Mouse (Mus musculus): ENCODE measurements around the gene Olfr316. TPM values are rescaled to one million over a fixed set of nuclear protein-coding genes. Genes with fewer than 3 reads are reported as not detected.
"Not testable (repeated sequence)": the region's sequence is repeated elsewhere in the genome, so short reads cannot be mapped to it uniquely, and the experiment has no call there.

Olfr316 gene
- total RNA-seq (2021): under 1 TPM; 0.45 to 0.48 TPM

DNA sequence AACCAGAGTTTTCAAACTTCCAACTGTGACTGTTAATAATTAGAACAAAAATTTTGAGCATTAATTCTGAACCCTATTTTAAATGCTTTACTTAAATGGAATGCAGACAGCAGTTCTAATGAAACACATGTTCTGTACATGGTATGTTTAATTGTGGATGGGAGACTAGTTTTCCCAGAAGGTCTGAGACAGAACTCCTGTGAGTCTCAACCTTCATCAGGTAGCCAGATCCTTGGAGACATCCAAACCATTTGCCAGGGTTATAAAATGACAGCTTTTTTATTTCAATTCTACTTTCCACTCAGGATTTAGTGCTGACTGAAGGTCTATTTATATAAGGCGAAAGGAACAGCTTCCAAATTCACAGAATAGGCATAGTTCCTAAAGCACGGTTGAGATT, at the start of gene Olfr316:
Gene Olfr316, plus strand, starts transcription at position 301 of the 400 bp plus-strand sequence.
- no peak for DNase-seq

- DNase-seq: no peak
These were observed 43.4 kb upstream of the Olfr316 start for GRCm38 (mm10) chr11:58709086-58709485.

GRCm38 (mm10) chr11:58717723-58718122, 34.8 kb upstream of the Olfr316 start:
- DNase-seq: not testable (repeated sequence)

- DNase-seq: no peak
These were observed 32.8 kb upstream of the Olfr316 start for GRCm38 (mm10) chr11:58719701-58720100.

GRCm38 (mm10) chr11:58723914-58724313, 28.6 kb upstream of the Olfr316 start, which contains the start of gene Olfr318:
Gene Olfr318, minus strand, starts transcription at chr11:58724014.
- DNase-seq: no peak

- not testable (repeated sequence) for DNase-seq
These were observed 24.5 kb upstream of the Olfr316 start for GRCm38 (mm10) chr11:58727896-58728650.

DNA sequence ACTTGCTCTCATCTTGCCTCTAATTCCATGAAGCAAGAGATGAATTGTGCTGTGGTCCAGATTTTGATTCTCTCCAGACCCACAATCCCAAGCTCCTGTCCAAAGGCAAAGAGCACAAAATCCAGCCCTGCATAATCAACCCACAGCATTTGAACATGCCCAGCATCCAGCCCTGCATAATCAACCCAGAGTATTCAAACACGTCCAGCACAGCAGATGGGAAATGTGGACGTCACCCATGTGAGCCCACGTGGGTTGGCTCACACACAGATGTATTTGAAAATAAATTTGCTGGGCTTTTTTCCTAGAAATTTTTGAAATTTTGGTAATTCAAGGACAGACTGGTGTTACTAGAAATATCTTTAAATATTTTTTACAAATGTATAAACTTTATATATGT, 19.2 kb upstream of the Olfr316 start:
- peak; percentile 27 to 37 for DNase-seq

DNA sequence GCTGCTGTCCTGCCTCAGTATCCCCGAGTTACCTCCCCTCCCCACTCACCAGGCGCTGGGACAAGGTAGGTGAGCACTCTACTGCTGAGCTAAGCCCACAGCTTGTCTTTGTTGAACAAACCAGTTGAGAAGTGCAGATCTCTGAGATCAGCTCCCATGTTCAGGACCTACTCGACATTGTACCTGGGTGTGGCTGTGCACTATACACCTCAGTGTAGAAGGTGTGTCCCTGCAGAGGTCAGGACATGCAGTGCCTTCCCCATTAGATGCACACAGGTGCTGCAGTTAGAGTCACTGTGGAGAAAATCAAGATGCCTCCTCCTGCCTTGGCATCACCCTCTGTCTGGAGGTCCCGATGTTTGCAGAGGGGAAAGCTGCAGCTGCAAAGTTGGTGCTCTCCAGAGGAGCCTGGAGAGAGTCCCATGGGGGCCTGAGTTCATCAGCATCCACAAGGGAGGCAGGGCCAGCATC, 13.7 kb upstream of the Olfr316 start, which contains the start of gene Olfr317:
Gene Olfr317, minus strand, starts transcription at position 421 of the 471 bp plus-strand sequence.
- no peak for DNase-seq

DNA sequence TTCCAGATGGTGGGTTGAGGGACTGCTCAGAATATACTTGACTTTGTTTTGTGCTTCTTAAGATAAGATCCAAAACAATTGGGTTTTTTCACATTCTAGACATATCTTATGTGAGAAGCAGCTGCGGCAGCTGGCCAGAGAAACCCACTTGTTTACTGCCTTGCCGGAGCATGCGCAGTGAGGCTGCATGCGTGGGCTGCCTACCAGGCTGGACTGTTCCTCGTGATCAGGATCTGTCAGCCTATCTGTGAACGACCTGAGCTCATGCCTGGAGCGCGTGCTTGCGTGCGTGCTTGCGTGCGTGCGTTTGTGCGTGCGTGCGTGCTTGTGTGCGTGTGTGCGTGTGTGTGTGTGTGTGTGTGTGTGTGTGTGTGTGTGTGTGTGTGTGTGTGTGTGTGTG, 1.4 kb upstream of the Olfr316 start:
- DNase-seq: peak; percentile 12 to 13

DNA sequence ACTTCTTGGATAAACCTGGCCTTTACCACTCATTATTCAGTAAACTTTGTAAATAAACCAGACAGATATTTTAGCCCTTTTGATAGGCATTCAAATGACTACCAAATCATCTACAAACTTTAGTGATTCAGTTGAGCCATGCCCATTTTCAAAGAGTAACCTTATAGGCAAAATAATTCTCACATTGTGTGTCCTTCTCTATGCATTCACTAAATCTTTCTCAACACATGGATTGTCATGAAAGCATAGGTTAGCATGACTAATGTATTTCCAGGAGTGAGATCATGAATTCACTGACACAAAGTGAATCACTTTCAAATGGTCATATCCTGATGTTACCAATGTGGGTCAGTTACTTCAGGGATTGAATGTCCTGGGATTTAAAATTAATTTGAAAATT, 20.4 kb downstream of the Olfr316 start, which contains the start of gene Olfr315:
Gene Olfr315, plus strand, starts transcription at position 301 of the 400 bp plus-strand sequence.
- DNase-seq: no peak

DNA sequence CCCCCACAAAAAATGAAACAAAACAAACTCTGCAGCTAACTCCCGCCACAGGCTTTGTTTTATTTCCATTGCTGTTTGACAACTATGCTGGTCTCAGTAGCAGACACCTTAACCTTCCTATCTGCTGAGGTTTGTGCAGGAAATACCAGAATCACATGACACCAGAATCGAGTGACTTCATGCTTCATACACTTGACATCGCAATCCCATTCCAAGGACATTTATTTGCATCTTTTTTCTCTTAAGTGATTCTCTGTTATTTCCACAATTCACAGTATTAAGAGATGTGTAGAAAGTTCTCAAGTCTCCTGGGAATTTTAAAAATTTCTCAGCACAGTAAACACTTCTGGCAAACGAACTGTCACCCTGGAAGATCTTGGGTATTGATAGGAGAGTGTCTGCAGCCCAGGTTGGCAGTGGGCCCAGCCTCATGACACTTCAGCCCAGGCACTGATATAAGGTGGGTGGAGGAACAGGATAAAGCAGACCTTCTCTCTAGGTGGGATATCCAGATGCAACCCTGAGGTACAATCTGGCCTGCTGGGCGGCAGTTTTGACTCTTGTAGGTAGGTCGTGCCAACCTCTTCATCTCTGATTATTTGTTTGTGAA, 30.1 kb downstream of the Olfr316 start, which contains the start of gene Olfr314:
Gene Olfr314, plus strand, starts transcription at position 473 of the 610 bp plus-strand sequence.
- DNase-seq: no peak

- no peak for DNase-seq
These were observed 31.6 kb downstream of the Olfr316 start for GRCm38 (mm10) chr11:58784182-58784581.

DNA sequence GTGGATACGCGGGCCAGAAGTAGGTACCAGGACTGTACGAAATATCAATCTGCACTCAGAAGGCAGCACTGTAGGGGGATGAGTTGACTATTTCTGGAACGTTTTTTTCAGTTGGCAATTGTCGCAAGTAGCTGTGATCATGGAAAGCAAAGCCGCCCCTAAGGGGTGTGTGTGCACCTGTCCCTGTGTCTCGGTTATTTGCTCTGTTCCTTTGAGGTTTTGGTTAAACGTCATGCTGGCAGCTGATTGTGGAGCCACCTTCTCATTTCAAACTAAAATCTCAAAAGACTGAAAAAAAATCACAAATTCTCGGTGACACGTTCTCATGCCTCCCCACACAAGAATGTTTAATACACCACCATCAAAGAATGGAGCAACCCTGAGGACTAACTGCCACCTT, 35.1 kb downstream of the Olfr316 start:
- no peak for DNase-seq

DNA sequence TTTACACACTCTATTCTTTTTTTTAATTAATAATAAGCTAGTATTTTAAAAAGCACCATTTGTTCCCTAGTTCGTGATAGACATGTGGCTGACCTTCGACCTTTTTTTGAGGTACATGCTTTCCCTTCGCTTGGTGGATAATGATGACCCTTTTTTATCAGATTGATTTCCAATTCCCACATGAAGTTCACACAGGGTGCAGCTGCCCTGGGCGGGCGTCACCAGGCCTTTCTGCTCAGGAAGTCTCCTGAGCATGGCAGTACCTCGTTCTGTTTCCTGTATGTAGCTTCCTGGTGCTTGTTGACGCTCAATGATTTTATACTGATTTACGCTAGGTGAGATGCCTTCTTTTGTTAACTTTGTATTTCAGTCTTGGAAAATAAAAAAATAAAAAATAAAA, 35.8 kb downstream of the Olfr316 start:
- no peak for DNase-seq

DNA sequence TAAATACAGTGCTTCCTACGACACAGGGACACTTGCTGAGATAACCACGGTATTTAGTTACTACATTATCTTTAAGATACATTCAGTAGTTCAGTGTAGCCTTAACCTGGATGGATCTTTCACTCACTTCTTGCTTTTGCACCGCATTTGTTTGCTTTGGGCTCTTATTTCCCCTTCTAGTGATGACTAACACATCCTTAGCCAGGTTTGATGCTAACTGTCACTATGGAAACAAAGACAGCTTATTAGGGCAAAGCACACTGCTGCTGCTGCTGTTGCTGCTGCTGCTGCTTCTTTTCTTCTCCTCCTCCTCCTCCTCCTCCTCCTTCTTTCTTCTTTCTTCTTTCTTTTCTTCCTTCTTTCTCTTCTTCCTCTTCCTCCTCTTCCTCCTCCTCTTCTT, 37.0 kb downstream of the Olfr316 start:
- no peak for DNase-seq

GRCm38 (mm10) chr11:58790053-58790452, 37.5 kb downstream of the Olfr316 start:
- DNase-seq: no peak

DNA sequence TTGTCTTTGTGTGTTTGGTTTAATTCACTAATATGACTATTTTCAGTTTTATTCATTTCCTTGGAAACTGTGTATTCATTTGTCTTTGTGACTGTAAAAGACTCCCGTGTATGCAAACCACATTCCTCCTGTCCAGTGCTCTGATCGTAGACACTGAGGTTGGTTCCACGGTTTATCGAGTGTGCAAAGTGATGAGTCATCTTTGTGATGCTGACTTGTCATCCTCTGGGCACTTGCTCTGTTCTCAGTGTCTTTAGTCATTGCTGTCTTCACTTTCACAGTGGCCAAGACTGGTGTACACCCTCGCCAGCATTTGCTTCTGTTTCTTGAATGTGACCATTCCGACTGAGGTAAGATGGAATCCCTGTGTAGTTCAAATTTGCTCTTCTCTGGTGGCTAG, 38.1 kb downstream of the Olfr316 start:
- DNase-seq: no peak

- DNase-seq: no peak
These were observed 43.3 kb downstream of the Olfr316 start for GRCm38 (mm10) chr11:58795856-58796255.

DNA sequence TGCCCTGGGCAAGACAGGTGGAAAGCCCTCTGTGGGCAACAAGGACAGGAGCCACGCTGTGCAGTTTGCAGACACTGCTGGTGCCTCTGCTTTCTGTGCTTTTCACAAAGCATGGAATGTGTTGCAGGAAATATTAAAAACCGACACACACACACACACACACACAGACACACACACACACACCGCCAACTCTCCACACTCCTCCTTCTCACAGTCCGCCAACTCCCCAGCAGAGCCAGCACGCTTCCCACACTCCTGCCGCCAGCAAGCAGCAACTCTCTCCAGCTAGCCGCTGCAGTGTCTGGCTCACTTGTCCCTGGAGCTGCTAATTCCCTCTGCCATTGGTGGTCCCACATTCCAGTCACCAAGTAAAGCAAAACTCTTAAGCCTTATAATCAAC, 44.3 kb downstream of the Olfr316 start:
- DNase-seq: peak; percentile 66 to 71

DNA sequence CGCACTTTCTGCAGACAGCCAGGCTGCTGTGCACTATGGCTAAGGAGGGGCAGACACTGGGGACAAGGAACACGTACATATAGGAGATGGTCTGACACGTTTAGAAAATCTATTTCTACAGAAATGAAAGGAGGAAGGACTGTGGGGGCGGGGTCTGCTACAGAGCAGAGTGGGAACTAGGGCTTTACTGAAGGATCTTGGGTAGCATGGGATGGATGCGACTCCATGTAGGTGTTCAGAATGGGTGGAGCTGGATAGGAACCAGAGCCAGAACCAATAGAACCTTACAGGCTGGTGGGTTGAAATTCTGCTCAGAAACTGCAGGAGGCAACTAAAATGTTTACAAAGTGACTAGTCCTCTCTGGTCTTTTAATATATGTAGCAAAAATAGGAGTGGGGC, 47.2 kb downstream of the Olfr316 start:
- no peak for DNase-seq

DNA sequence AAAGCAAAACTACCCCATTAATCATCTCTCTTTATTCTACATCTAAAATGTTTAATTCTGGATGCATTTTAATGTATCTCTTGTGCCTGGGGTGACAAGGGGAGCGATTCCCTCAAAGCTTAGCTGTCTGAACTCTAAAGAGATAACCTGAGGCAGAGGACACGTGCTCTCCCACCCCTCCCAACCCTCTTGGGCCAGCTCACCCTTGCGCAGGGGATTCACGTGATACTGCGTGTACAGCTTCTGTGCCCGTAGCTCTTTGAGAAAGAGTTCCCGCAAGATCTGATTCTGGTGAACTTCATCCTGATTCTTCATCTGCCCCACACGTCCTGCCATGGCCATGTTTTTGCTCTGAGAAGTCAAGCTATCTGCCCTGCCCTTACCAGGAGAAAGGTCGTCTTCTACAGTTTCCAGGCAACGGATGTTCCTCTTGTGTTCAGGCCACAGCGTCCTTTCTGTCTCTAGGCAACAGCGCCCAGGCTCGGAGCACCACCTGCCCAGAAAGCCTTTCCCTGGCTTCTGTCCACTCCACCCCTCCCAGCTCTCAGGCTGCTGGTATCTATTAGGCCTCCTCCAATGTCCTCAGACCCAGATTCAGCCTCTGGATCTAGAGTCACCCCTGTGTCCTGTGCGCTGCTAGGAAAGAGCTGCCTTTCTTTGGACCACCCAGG, 49.2 kb downstream of the Olfr316 start, which contains the start of gene Fam183b:
Gene Fam183b, minus strand, starts transcription at position 403 of the 671 bp plus-strand sequence.
- DNase-seq: peak; percentile 39 to 48

GRCm38 (mm10) chr11:58803871-58804270, 51.3 kb downstream of the Olfr316 start:
- DNase-seq: no peak

- DNase-seq: no peak
These were observed 51.9 kb downstream of the Olfr316 start for GRCm38 (mm10) chr11:58804393-58804792.

Measured in layer of hippocampus, postnatal 36 days (tissue).